Mouse (Mus musculus) cortical plate, adult 2 months (tissue): ENCODE data around the gene Tnfrsf21.

Source experiments
- CTCF ChIP-seq: fragments of 200-500 bp; IDR thresholded peaks from 2 replicates; pipeline ENCODE4 v1.5.1; 2011; ENCODE audit warnings: mild to moderate bottlenecking, control low read depth, low read length; ENCODE audit not compliant: insufficient read depth; ENCODE audit errors: extremely low read depth
- POLR2A ChIP-seq: fragments of 200-500 bp; IDR thresholded peaks from 2 replicates; pipeline ENCODE4 v1.6.1; 2011; ENCODE audit warnings: mild to moderate bottlenecking, low read length, control low read depth; ENCODE audit not compliant: insufficient read depth; ENCODE audit errors: extremely low read depth

- TF ChIP-seq CTCF (no peak), POLR2A (no peak)
These were observed 73.1 kb downstream of the Tnfrsf21 start for GRCm38 (mm10) chr17:43089496-43089895.
